Mouse (Mus musculus): ENCODE measurements at regions not wholly inside any gene's neighbourhood (a gene's known extent, or its start where the extent isn't known, plus 50 kb on each side); places are given as distances from the start of the nearest gene placed in this dataset.
A peak's percentile ranks its signal among the peaks of the same experiment; 100 is the strongest.
"Not testable (repeated sequence)": the region's sequence is repeated elsewhere in the genome, so short reads cannot be mapped to it uniquely, and the experiment has no call there.

GRCm38 (mm10) chr8:103788308-103788707 is 313.1 kb upstream of the Cdh5 start:
- DNase-seq (ENCODE audit: low spot score): no peak
- WGBS: 73% methylated on average over 3 of the region's 3 CpGs
- TF ChIP-seq CTCF (IDR thresholded peaks at IDR 0.05; ENCODE audit: low read depth): no peak

GRCm38 (mm10) chr8:103793331-103793730 is 308.1 kb upstream of the Cdh5 start:
- H3K4me1 ChIP-seq (ENCODE audit: insufficient read depth, low read length): no peaks in the 10 kb centered on the region
- no peak overlapping the region for H3K9ac ChIP-seq (replicated peaks; ENCODE audit: low read length)
- H3K36me3 ChIP-seq (ENCODE audit: insufficient read depth, low read length): no peaks in the 10 kb centered on the region
- no peak for TF ChIP-seq CTCF (IDR thresholded peaks at IDR 0.05; ENCODE audit: low read depth)
- DNase-seq (ENCODE audit: low spot score): no peak
- no peak overlapping the region for H3K27ac ChIP-seq
- no peaks in the 10 kb centered on the region for H3K27me3 ChIP-seq (ENCODE audit: insufficient read depth, low read length)
- no peak overlapping the region for H3K4me2 ChIP-seq (ENCODE audit: low read depth, low read length)
- no peak overlapping the region for H3K4me3 ChIP-seq (ENCODE audit: low read length)
- 86% methylated on average over 1 of the region's 1 CpGs for WGBS
- ATAC-seq: no peak
- no peaks in the 10 kb centered on the region for H3K9me3 ChIP-seq (ENCODE audit: low read length)

More at GRCm38 (mm10) chr8:103788308-103788707, 313.1 kb upstream of the Cdh5 start:
- Histone ChIP-seq H3K4me3 (ENCODE audit: low read length) (no peak overlapping the region), H3K4me1 (ENCODE audit: insufficient read depth, low read length) (no peaks in the 10 kb centered on the region), H3K36me3 (ENCODE audit: insufficient read depth, low read length) (no peaks in the 10 kb centered on the region), H3K9me3 (ENCODE audit: low read length) (no peaks in the 10 kb centered on the region), H3K4me2 (ENCODE audit: low read depth, low read length) (no peak overlapping the region), H3K27me3 (ENCODE audit: insufficient read depth, low read length) (no peaks in the 10 kb centered on the region), H3K9ac (replicated peaks; ENCODE audit: low read length) (no peak overlapping the region), H3K27ac (no peak overlapping the region)
- ATAC-seq: no peak

GRCm38 (mm10) chr8:103798630-103799029 is 302.8 kb upstream of the Cdh5 start:
- not testable (repeated sequence) for ATAC-seq; H3K4me2 ChIP-seq (ENCODE audit: low read depth, low read length); H3K9ac ChIP-seq (replicated peaks; ENCODE audit: low read length); H3K9me3 ChIP-seq (ENCODE audit: low read length); H3K27ac ChIP-seq; DNase-seq (ENCODE audit: low spot score); H3K36me3 ChIP-seq (ENCODE audit: insufficient read depth, low read length); H3K4me3 ChIP-seq (ENCODE audit: low read length); H3K4me1 ChIP-seq (ENCODE audit: insufficient read depth, low read length); H3K27me3 ChIP-seq (ENCODE audit: insufficient read depth, low read length)
- 87% methylated on average over 2 of the region's 2 CpGs for WGBS

- peak; percentile 24; the same call in 1 of the 2 replicates for ATAC-seq
- H3K27ac ChIP-seq: no peak overlapping the region
- no peak for TF ChIP-seq CTCF (IDR thresholded peaks at IDR 0.05; ENCODE audit: low read depth)
- no peaks in the 10 kb centered on the region for H3K9me3 ChIP-seq (ENCODE audit: low read length)
- H3K4me3 ChIP-seq (ENCODE audit: low read length): no peak overlapping the region
- DNase-seq (ENCODE audit: low spot score): no peak
- no peak overlapping the region for H3K4me2 ChIP-seq (ENCODE audit: low read depth, low read length)
- 0 out of 2 replicates have a peak, but pooled peaks cover 5% of the 10 kb centered on the region for H3K4me1 ChIP-seq (ENCODE audit: insufficient read depth, low read length)
- H3K9ac ChIP-seq (replicated peaks; ENCODE audit: low read length): no peak overlapping the region
- 66% methylated on average over 5 of the region's 5 CpGs for WGBS
- H3K27me3 ChIP-seq (ENCODE audit: insufficient read depth, low read length): no peaks in the 10 kb centered on the region
- no peaks in the 10 kb centered on the region for H3K36me3 ChIP-seq (ENCODE audit: insufficient read depth, low read length)
Measured at GRCm38 (mm10) chr8:103808171-103808570, 293.3 kb upstream of the Cdh5 start.

GRCm38 (mm10) chr8:103808580-103808979 is 292.8 kb upstream of the Cdh5 start:
- 45% methylated on average over 8 of the region's 8 CpGs for WGBS
- ATAC-seq (0 out of 2 replicates have a peak, but pooled peaks have one; percentile 24), DNase-seq (ENCODE audit: low spot score) (no peak)

GRCm38 (mm10) chr8:103809140-103809539 is 292.3 kb upstream of the Cdh5 start:
- H3K4me3 ChIP-seq (ENCODE audit: low read length): no peak overlapping the region
- H3K4me1 ChIP-seq (ENCODE audit: insufficient read depth, low read length): peaks cover 11% of the 10 kb centered on the region; the same call in 1 of the 2 replicates
- no peaks in the 10 kb centered on the region for H3K27me3 ChIP-seq (ENCODE audit: insufficient read depth, low read length)
- H3K4me2 ChIP-seq (ENCODE audit: low read depth, low read length): no peak overlapping the region
- 77% methylated on average over 7 of the region's 7 CpGs for WGBS
- H3K36me3 ChIP-seq (ENCODE audit: insufficient read depth, low read length): no peaks in the 10 kb centered on the region
- TF ChIP-seq CTCF (IDR thresholded peaks at IDR 0.05; ENCODE audit: low read depth): no peak
- no peak overlapping the region for H3K9ac ChIP-seq (replicated peaks; ENCODE audit: low read length)
- no peak overlapping the region for H3K27ac ChIP-seq
- no peak for DNase-seq (ENCODE audit: low spot score)
- no peak for ATAC-seq
- H3K9me3 ChIP-seq (ENCODE audit: low read length): no peaks in the 10 kb centered on the region

More at GRCm38 (mm10) chr8:103808580-103808979, 292.8 kb upstream of the Cdh5 start:
- no peaks in the 10 kb centered on the region for H3K27me3 ChIP-seq (ENCODE audit: insufficient read depth, low read length)
- H3K27ac ChIP-seq: no peak overlapping the region
- H3K9me3 ChIP-seq (ENCODE audit: low read length): no peaks in the 10 kb centered on the region
- no peak overlapping the region for H3K9ac ChIP-seq (replicated peaks; ENCODE audit: low read length)
- H3K4me2 ChIP-seq (ENCODE audit: low read depth, low read length): no peak overlapping the region
- no peak for TF ChIP-seq CTCF (IDR thresholded peaks at IDR 0.05; ENCODE audit: low read depth)
- no peaks in the 10 kb centered on the region for H3K36me3 ChIP-seq (ENCODE audit: insufficient read depth, low read length)
- no peak overlapping the region for H3K4me3 ChIP-seq (ENCODE audit: low read length)
- peaks cover 6% of the 10 kb centered on the region; the same call in 1 of the 2 replicates for H3K4me1 ChIP-seq (ENCODE audit: insufficient read depth, low read length)

GRCm38 (mm10) chr8:103813954-103814591 is 287.4 kb upstream of the Cdh5 start:
- no peaks in the 10 kb centered on the region for H3K36me3 ChIP-seq (ENCODE audit: insufficient read depth, low read length)
- WGBS: 34% methylated on average over 10 of the region's 10 CpGs
- H3K27me3 ChIP-seq (ENCODE audit: insufficient read depth, low read length): peaks cover 9% of the 10 kb centered on the region; the same call in 1 of the 2 replicates
- no peak for TF ChIP-seq CTCF (IDR thresholded peaks at IDR 0.05; ENCODE audit: low read depth)
- H3K4me2 ChIP-seq (ENCODE audit: low read depth, low read length): no peak overlapping the region; the same call in 1 of the 2 replicates
- H3K4me1 ChIP-seq (ENCODE audit: insufficient read depth, low read length): peaks cover 6% of the 10 kb centered on the region; the same call in 1 of the 2 replicates
- DNase-seq (ENCODE audit: low spot score) (peak; percentile 71), ATAC-seq (peak; percentile 29; the same call in 1 of the 2 replicates)
- no peaks in the 10 kb centered on the region for H3K9me3 ChIP-seq (ENCODE audit: low read length)
- H3K27ac ChIP-seq: no peak overlapping the region
- no peak overlapping the region for H3K9ac ChIP-seq (replicated peaks; ENCODE audit: low read length)
- H3K4me3 ChIP-seq (ENCODE audit: low read length): no peak overlapping the region

All from hindbrain, postnatal 0 days (tissue).